Mouse (Mus musculus): Measurements from ENCODE around the gene Srd5a1.
A peak's percentile ranks its signal among the peaks of the same experiment; 100 is the strongest.
"Not testable (repeated sequence)": the region's sequence is repeated elsewhere in the genome, so short reads cannot be mapped to it uniquely, and the experiment has no call there.

The Srd5a1 gene

DNA sequence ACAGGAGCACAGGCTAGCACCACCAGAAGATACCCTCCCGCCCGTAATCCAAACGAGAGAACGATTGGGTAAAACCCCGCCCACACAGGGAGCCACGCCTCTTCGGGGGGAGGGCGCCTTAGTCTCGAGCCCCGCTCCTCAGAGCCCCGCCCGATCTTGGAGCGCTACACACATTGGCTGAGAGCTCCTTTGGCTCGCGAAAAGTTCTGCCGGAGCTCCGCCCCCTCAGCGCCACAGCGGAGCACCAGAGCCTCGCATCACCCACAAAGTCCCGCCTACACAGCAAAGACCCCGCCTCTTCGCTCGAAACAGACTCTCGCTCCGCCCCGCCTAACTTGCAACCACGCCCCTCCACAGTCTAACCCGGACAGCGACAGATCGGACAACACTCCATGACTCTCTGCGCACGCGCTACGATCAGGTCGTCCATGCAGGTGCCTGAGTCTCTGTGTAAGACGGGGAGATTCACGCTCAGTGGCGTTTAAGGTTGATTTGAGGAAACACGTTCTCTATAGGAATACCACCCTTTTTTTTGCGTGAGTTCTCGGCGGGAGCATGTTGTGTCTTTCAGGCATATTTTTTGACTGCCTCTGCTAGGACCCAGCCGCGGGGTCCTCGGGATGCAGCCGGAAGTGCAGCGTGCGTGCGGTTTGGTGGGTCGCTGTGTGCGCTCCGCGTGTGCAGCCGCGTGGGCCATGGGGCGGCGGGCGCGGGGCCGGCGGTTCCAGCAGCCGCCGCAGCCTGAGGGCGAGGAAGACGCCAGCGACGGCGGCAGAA, at the start of gene Srd5a1:
Gene Srd5a1 (minus strand): TSS at position 45 of the 777 bp plus-strand sequence.
- DNase-seq (ENCODE audit: low spot score), result peak; percentile 100

DNA sequence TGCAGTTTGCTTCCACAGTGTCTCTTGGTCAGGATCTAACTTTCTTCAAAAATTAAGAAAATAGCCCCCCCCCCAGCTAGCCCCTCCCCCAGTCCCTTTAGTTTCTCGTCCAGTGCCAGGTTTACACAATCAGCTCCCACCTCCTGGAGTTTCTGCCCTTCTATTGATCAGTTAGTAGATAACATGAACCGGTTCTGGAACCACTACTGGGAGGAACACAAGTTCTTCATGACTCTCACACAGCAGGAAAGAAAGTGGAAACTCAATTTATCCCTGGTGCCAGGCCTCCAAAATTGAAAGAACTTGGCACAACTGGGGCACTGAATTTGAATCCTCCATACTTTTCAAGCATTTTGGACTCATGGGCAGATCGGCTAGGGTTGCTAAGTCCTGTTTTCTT, 43.3 kb upstream of the Srd5a1 start:
- no peak for DNase-seq (ENCODE audit: low spot score)

DNA sequence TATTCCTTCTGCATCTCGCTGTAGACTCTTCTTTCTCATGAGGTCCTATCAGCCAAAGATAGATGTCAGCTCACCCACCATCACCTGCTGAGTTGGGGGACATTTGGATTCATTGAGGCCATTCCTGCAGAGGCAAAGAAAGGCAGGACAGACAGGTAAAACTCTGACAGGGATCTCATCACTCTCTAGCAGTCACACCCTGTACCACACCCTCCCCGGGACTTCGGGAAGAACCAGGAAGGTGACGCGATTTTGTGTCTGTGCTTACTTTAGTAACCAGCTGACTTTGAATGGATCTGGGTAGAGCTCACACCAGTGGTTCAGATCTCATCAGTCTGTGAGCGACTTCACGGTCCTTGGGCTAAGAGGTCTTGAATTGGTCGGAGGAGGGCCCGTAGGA, 35.2 kb upstream of the Srd5a1 start:
- DNase-seq (ENCODE audit: low spot score), result no peak

DNA sequence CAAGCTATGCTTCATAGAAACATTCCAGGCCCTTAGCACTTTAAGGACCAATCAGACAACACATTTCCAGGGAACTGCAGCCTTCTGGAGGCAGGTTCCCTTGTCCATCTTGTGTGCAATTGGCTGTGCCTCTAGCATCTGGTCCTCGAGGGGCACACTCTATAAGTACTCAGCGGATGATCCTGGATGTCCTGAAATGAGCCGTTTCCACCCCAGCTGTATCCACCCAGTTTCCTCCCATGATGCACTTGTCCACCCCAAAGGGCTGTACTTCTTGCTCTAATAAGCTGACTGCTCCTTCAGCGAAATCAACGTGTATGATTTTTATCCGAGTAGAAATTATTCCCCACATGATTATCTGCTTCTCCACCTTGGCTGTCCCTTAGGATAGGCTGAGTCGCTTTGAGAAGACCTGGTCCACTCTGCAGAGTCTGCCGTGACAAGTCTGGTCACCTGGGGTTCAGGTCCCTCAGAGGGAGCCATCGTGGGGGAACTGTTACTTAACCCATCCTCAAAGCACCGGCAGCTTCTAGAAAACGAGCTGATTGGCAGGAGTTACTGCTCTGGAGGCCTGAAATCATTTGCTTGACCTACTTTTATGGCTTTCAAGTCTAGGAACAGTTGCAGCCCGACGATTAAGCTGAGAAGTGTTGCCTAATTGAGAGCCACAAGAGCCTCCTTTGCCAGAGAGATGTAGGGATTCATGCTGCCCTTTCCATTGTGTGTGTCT, 34.6 kb upstream of the Srd5a1 start:
- no peak for DNase-seq (ENCODE audit: low spot score)

DNA sequence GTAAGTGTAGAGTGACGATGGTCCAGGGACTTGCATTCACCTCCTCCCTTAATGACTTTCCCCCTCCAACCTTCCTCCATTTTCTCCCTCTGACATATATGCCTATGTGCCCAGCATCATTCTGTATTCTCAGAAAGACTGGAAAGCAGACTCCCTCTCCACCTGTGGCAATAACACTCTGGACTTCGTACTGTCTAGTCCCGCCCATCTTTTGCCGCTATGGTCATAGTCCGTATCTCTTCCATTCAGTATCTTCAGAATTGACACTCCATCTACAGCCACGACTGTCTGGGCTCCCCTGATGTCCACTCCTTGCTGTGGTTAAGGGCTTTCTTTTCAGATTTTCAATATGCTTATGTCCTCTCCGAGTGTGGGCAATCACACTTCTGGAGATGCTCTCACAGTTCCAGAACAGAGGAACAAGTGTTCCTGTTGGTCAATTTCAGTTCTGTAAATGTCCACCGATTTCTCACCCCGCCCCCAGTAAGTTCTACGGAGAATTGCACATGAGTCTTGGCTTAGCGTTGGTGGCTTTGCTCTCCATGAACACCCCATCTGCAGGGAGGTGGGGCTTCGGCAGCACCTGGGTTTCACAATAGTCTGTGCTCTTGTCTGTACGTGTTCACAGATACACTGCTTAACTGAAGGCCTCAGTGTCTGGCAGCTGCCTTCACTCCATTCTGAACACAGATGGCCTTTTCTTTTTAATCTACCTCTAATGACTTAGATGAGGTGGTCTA, 33.4 kb upstream of the Srd5a1 start:
- DNase-seq (ENCODE audit: low spot score), result no peak

DNA sequence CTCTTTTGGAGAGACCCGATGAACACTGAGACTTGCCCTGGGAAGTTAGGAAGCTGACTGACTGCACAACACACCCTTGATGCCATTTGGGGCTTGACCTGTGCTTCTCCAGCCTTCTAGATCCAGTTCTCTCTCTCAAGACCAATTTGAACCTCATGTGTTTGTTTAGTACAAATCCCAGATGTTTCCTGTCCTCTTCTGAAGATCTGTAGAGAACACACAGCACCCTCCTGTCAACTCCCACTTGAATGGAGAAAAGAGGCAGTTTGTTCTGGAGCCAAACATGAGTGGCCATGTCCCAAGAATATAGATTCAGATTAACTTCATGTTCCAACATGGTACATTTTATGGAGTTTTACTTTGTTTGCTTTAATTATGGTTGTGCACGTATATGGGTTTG, 32.7 kb upstream of the Srd5a1 start:
- no peak for DNase-seq (ENCODE audit: low spot score)

DNA sequence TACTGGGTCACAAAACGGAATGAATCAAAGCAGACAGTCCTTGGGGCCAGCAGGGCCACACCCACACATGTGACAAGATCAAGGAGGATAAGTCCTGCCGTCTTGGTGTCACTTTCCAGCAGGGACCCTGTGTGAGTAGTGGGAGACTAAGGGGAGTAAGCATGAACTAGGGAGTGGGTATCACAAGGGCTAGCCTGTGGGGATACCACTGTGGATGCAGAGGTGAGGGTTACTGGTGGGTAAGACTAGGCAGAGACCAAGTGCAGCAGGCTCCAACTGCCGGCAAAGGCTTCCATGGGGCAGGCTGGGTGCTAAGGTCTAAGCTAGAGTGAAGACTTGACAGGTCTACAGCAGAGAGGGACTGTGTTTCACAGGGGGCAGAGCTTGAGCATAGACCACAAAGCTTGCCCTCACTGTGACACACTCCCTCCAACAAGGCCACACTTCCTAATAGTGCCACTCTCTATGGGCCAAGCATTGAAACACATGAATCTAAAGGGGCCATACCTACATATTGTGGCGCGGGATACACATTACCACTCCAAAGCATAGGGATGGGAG, 31.5 kb upstream of the Srd5a1 start:
- no peak for DNase-seq (ENCODE audit: low spot score)

DNA sequence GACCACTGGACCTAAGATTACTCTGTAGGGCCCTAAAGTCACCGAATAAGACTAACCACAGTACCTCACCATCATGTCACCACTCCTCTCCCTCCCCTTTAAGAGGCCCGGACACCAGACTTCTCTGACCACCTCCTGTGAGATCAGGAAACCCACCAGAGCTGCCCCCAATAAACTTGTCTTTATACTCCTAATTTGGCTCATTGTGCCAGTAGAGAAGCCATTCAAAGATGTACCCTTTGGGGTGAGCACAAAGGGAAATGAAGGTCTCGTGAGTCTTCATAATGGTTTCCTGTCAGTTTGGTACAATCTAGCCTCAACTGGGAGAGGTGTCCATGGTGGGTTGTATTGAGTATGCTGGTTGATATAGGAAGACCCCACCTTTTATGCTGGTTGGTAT, 29.8 kb upstream of the Srd5a1 start:
- DNase-seq (ENCODE audit: low spot score), result no peak

DNA sequence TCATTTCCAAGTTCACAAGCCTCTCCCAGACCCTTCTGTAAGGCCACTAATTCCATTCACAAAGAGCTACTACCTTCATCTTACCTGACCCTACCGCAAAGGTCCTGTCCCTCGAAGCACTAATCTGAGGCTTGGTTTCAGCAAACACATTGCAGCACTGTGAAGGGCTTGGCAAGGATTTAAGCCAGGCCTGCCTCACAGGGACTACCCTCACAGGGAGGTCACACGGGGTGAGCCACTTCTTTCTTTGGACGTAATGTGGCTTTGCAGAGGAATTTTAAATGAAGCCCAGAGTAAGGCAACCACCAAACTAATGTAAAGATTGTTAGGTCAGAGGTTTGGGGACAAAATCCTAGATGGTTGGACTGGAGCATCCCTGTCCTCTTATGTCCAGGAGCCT, 29.3 kb upstream of the Srd5a1 start:
- DNase-seq (ENCODE audit: low spot score), result no peak

DNA sequence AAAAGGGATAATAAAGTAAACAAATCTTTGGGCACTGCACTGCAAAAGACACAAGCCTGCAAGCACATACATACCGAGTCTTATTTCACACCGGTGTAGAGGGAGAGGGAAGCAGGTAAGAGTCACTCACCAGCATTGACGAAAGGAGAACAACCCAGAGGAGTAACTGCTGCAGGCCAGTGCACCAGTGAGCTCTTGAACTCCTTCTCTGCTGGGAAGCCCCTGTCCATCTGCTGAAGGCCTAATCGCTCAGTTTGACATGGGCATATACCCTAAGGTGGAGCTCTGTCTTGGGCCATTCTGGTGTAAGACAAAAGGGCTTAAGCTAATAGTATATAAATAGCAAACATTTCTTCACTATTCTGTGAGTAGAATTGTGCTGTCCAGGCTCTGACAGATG, 28.9 kb upstream of the Srd5a1 start:
- DNase-seq (ENCODE audit: low spot score), result no peak

DNA sequence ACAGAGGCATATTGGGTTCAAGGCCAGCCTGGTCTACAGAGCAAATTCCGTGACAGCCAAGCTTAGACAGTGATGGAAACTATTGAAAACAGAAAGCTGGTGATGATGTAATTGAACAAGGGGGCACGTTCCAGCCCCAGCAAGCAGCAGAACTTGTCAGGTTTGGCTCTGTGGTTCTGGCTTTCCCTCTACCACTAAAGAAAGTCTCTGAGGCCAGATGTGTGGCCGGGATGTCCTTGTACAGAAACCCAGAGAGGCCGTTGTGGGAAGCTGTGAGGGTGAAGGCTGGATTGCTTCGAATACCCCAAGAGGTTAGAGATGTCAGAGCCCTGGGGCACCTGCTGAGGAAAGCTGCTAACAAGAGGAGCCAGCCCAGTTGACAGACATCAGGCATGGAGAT, 28.0 kb upstream of the Srd5a1 start:
- DNase-seq (ENCODE audit: low spot score), result no peak

DNA sequence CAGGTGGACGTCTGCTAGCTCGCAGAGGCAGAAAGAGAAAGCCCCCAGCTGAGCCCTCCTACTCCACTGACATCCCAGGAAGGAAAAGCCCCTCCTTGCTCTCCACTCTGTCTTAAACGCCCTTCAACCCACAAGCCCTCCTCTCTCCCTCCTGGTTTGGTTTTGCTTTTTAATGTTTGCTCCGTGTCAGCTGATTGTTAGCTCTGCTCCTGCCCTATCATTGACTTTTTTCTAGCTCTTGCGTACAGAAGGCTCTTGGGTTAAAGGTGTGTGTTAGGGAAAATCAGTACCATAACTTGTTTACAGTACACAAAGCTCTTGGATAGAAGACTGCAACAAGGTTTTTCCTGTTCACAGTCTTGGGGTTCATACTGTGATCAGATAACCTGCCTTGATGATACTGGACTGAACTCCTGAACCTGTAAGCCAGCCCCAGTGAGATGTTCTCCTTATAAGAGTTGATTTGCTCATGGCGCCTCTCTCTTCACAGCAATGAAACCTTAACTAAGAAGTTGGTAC, 26.9 kb upstream of the Srd5a1 start:
- DNase-seq (ENCODE audit: low spot score), result no peak

DNA sequence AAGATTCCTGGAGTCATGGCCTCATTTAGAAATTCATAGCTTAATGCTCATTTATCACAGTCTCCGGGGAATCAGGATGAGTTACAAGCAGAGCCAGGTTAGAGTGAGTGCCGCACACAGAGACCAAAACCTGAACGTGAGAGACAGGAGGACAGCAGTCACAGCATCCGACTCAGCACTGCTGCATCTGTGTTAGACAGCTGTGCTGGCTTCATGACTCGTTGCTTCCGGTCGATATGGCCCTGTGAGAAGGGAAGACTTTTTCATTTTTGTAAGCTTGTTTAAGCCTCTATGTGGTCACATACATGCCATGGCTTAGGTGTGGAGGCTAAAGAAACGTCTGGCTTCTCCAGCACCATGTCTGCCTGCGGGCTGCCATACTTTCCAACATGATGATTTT, 26.4 kb upstream of the Srd5a1 start:
- DNase-seq (ENCODE audit: low spot score), result no peak

DNA sequence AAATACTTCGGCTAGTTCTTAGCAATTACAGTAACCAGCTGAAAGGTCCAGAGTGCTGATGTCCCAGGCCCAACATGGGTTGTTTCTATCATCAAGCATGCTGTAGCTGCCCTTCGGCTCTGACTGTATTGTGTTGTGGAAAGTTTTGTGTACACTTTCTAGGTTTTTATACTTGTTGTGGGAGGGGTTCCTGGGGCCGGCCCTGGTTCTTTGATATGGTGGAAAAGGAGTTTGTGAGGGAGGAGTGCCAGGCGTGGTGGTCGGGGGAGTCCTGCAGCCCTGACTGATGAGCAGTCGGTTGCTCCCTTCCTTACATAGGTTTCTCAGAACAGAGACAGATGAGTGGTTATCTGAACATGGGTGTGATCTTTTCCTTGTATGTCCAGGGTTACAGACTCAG, 25.6 kb upstream of the Srd5a1 start:
- no peak for DNase-seq (ENCODE audit: low spot score)

DNA sequence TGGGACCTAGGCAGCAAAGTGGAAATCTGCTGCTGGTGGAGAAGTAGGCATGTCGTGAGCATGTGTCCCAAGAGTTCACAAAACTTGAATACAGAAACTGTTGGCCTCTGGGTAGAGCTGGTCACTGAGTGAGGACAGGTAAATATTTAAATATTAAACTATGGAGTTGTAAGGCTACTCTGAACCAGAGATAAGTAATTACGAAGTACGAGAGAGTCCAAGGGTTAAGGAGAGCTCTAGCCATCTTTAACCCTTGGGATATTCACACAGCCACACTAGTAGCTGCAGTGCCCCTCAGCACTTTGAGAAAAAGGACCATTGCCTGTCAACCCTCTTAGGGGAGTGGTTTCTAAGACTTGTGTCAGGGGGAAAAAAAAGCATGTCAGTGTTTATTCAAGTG, 25.1 kb upstream of the Srd5a1 start:
- DNase-seq (ENCODE audit: low spot score), result no peak

DNA sequence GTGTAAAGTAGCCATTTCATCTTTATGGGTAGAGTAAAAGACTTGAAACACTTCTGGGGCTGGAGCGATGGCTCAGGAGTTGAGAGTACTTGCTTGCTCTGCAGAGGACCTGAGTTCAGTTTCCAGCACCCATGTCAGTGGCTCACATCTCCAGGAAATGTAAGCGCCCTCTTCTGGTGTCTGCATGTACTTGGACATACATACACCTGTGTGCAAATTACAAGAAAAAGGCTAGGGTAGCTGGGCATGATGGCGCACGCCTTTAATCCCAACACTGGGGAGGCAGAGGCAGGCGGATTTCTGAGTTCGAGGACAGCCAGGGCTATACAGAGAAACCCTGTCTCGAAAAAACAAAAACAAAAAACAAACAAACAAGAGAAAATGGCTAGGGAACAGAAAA, 24.6 kb upstream of the Srd5a1 start:
- DNase-seq (ENCODE audit: low spot score), result not testable (repeated sequence)

DNA sequence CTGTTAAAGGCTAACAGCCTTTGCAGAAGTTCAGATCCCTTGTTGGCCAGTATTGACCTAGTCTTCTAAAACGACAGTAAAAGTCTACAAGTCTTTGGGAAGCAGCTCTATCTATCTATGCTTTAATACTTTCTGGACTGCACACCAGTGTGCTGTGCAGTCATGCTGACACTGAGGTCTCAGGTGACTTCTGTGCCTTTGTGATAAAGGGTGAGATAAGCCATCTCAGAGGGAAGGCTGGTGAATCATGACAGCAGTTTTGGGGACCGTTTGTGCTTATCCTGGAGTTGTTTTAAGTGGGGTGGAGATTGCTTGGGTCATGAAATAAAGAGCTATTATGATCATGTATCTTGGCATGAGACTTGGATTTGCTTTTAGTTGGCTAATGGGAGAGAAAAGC, 22.7 kb upstream of the Srd5a1 start:
- DNase-seq (ENCODE audit: low spot score), result no peak

DNA sequence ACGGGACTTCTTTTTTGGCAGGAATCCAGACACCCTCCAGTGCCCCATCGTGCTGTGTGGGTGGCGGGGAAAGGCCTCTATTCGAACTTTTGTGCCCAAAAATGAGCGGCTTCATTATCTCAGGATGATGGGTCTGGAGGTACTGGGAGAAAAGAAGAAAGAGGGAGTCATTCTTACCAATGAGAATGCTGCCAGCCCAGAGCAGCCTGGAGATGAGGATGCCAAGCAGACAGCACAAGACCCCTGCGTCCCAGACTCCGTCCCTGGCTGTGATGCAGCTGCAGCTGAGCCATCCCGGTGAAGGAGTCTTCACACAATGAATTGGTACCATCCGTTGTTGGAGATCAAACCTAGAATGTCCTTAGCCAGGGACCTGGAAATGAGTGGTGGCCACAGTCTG, 22.3 kb upstream of the Srd5a1 start:
- DNase-seq (ENCODE audit: low spot score), result no peak

DNA sequence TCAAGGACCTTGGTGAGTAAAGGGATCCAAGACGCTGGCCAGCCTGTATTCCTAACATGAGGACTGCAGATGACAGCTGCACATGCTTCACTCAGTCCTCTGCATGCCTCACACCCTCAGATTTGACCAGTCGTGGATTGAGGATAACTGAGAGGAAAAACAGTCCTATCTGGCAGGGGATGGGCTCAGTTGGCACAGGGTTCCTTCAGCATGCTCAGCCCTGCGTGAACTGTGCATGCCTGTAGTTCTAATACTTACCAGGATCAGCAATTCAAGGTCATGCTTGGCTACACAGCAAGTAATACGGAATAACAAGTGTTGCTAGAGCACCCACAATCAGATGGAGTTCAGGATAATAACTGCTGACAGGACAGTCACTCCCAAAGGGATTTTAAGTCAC, 20.4 kb upstream of the Srd5a1 start:
- DNase-seq (ENCODE audit: low spot score), result no peak

DNA sequence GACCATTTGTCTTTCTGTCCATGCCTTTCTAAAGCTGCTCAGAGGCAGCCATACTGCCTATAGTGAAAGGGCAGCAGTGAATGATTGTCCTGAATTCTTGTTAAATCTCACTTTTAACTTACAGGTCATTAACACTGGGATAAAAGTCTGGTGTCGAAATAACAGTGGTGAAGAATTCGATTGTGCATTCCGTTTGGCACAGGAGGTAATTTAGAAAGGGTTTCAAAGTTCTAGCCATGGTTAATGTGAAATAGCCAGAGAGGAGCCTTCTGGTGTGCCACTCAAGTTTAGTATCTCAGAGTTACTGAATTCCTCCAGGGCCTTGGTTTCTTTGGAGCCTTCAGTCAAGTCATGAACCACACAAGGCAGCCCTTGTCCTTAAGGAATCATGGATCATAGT, 19.9 kb upstream of the Srd5a1 start:
- DNase-seq (ENCODE audit: low spot score), result no peak

DNA sequence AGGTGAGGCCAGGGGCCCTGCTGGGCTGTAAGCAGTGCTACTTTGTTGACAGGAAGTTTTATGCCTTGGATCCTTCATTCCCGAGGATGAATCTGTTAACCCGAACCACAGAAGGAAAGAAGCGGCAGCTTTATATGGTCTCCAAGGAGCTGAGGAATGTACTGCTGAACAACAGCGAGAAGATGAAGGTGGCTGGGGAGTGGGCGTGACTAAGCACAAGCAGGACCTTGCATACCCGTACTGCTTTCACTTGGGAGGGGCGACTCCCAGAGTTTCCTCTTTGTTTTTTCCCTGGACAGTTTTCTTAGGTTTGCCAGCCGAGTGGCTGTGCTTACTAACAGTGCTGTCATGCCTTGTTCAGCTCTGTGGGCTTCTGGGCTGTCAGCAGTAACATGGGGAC, 19.3 kb upstream of the Srd5a1 start:
- DNase-seq (ENCODE audit: low spot score), result no peak

DNA sequence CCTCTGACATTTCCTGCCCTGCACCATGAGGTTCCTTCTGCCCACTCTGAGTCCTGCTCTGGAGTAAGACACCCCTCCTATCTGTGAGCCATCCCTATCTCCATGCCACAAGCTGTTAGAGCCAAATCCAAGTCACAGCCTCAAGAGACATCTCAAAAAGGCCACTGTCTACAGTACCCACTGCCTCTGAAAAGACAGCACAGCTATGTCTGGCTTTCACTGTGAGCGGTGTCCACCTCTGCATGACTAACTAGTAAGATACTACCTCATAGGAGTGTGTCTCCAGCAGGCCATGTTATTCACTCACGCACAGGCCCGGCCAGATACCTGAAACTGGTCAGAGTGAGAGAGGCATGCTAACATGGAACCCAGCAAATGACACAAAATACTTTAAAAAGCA, 16.7 kb upstream of the Srd5a1 start:
- DNase-seq (ENCODE audit: low spot score), result no peak

DNA sequence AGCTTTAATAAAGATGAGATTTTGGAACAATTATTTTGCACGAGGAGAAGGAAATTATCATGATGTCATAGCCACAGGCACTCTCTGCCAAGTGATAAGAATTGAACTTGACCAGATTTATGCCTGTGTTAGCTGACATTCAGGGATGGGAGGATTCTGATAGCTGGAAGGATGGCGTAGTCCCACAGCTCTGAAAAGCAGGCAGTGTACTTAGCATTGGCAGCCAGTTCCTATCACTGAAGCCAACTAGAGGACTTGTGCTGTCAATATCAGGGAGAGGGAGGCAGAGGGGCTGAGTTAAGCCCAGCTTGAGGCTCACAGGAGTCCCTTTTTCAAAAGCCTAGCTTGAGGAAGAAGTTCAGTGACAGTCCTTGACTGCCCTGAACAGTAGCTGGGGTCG, 13.3 kb upstream of the Srd5a1 start:
- DNase-seq (ENCODE audit: low spot score), result no peak
